ENCODE assay signal across 22 mouse cellular contexts in genomic region chr17:28060681-28061080, GRCm38 (mm10). TPM values are rescaled to one million over a fixed set of nuclear protein-coding genes. Genes with fewer than 3 reads are reported as not detected.
DNase-seq lines count a peak whose midpoint lies in the region; ATAC-seq and TF ChIP-seq lines count a peak whose summit lies in the region.
"Had no signal": no experiment of that assay in that cellular context is flagged by ENCODE, and none has a peak within 500 bp of the region (broad histone marks: within the 10 kb centered on the region; RNA-seq: fewer than 3 reads in every experiment).

No protein-coding gene starts in this region.

- no peak overlapping the region for H3K9ac ChIP-seq in lung, postnatal 0 days (replicated peaks; ENCODE audit: low read depth)
- no peak overlapping the region for H3K9ac ChIP-seq in embryonic facial prominence, embryonic 12.5 days
- H3K9ac ChIP-seq in limb, embryonic 13.5 days: peak overlapping the region; percentile 57
- H3K9ac ChIP-seq in liver, postnatal 0 days (replicated peaks): no peak overlapping the region
- H3K9ac ChIP-seq in heart, embryonic 12.5 days: no peak overlapping the region
- H3K9ac ChIP-seq: hindbrain, embryonic 14.5 days; intestine, embryonic 15.5 days; liver, embryonic 13.5 days; lung, embryonic 15.5 days had no signal

- 0 out of 2 replicates have a peak overlapping the region, but pooled peaks have one; percentile 34 for H3K27ac ChIP-seq in lung, postnatal 0 days (ENCODE audit: low read length)
- peak overlapping the region; percentile 75 for H3K27ac ChIP-seq in embryonic facial prominence, embryonic 12.5 days
- H3K27ac ChIP-seq in limb, embryonic 13.5 days: peak overlapping the region; percentile 48
- no peak overlapping the region for H3K27ac ChIP-seq in liver, postnatal 0 days (ENCODE audit: low read depth)
- no peak overlapping the region for H3K27ac ChIP-seq in heart, embryonic 12.5 days (ENCODE audit: poor library complexity, severe bottlenecking)
- H3K27ac ChIP-seq: hindbrain, embryonic 14.5 days; intestine, embryonic 15.5 days; liver, embryonic 13.5 days had no signal

- peaks cover 29% of the 10 kb centered on the region for H3K36me3 ChIP-seq in lung, postnatal 0 days (ENCODE audit: insufficient read depth, low read length)
- peaks cover 37% of the 10 kb centered on the region for H3K36me3 ChIP-seq in embryonic facial prominence, embryonic 12.5 days
- peaks cover 60% of the 10 kb centered on the region for H3K36me3 ChIP-seq in limb, embryonic 13.5 days
- peaks cover 33% of the 10 kb centered on the region for H3K36me3 ChIP-seq in liver, postnatal 0 days (replicated peaks; ENCODE audit: insufficient read depth, low read length)
- peaks cover 55% of the 10 kb centered on the region for H3K36me3 ChIP-seq in heart, embryonic 12.5 days

- no peak for TF ChIP-seq EP300 in lung, postnatal 0 days (IDR thresholded peaks at IDR 0.05)
- TF ChIP-seq EP300 in liver, postnatal 0 days (IDR thresholded peaks at IDR 0.05; ENCODE audit: low read depth): no peak

- H3K4me2 ChIP-seq in lung, postnatal 0 days (replicated peaks; ENCODE audit: low read depth, low read length): no peak overlapping the region
- H3K4me2 ChIP-seq in embryonic facial prominence, embryonic 12.5 days (replicated peaks): no peak overlapping the region
- no peak overlapping the region for H3K4me2 ChIP-seq in limb, embryonic 13.5 days (replicated peaks)
- H3K4me2 ChIP-seq in liver, postnatal 0 days (ENCODE audit: low read depth, low read length): no peak overlapping the region
- no peak overlapping the region for H3K4me2 ChIP-seq in heart, embryonic 12.5 days
- H3K4me2 ChIP-seq: hindbrain, embryonic 14.5 days; intestine, embryonic 15.5 days; liver, embryonic 13.5 days; lung, embryonic 15.5 days had no signal

- H3K27me3 ChIP-seq in lung, postnatal 0 days (replicated peaks; ENCODE audit: insufficient read depth, low read length): no peaks in the 10 kb centered on the region
- H3K27me3 ChIP-seq in embryonic facial prominence, embryonic 12.5 days: no peaks in the 10 kb centered on the region
- H3K27me3 ChIP-seq in limb, embryonic 13.5 days: no peaks in the 10 kb centered on the region
- H3K27me3 ChIP-seq in liver, postnatal 0 days (ENCODE audit: insufficient read depth, low read length): no peaks in the 10 kb centered on the region
- H3K27me3 ChIP-seq in heart, embryonic 12.5 days (replicated peaks): no peaks in the 10 kb centered on the region
- H3K27me3 ChIP-seq: intestine, embryonic 15.5 days; liver, embryonic 13.5 days; lung, embryonic 15.5 days had no signal

- no peaks in the 10 kb centered on the region for H3K4me1 ChIP-seq in lung, postnatal 0 days (ENCODE audit: insufficient read depth, low read depth, low read length)
- peaks cover 14% of the 10 kb centered on the region for H3K4me1 ChIP-seq in lung, adult 2 months (ENCODE audit: control insufficient read depth, insufficient read depth, low read length)
- H3K4me1 ChIP-seq in embryonic facial prominence, embryonic 12.5 days: peaks cover 39% of the 10 kb centered on the region
- H3K4me1 ChIP-seq in limb, embryonic 13.5 days: peaks cover 32% of the 10 kb centered on the region
- H3K4me1 ChIP-seq in liver, postnatal 0 days (ENCODE audit: insufficient read depth): no peaks in the 10 kb centered on the region
- H3K4me1 ChIP-seq in heart, embryonic 12.5 days (replicated peaks): peaks cover 5% of the 10 kb centered on the region; the same call in 1 of the 2 replicates
- H3K4me1 ChIP-seq: intestine, embryonic 15.5 days; liver, embryonic 13.5 days had no signal

- WGBS in lung, postnatal 0 days: 94% methylated on average over 11 of the region's 11 CpGs
- 84% methylated on average over 11 of the region's 11 CpGs for WGBS in lung, adult 2 months
- 48% methylated on average over 11 of the region's 11 CpGs for WGBS in embryonic facial prominence, embryonic 12.5 days
- 52% methylated on average over 11 of the region's 11 CpGs for WGBS in limb, embryonic 13.5 days
- 86% methylated on average over 11 of the region's 11 CpGs for WGBS in liver, postnatal 0 days (ENCODE audit: insufficient replicate concordance)
- WGBS in heart, embryonic 12.5 days: 88% methylated on average over 11 of the region's 11 CpGs

- H3K4me3 ChIP-seq in lung, postnatal 0 days (ENCODE audit: low read depth, low read length): no peak overlapping the region
- no peak overlapping the region for H3K4me3 ChIP-seq in lung, adult 2 months (replicated peaks; ENCODE audit: extremely low read depth, low read depth, low read length)
- H3K4me3 ChIP-seq in embryonic facial prominence, embryonic 12.5 days: no peak overlapping the region
- H3K4me3 ChIP-seq in limb, embryonic 13.5 days: no peak overlapping the region
- no peak overlapping the region for H3K4me3 ChIP-seq in liver, postnatal 0 days (ENCODE audit: low read depth, low read length)
- no peak overlapping the region for H3K4me3 ChIP-seq in heart, embryonic 12.5 days
- H3K4me3 ChIP-seq: intestine, embryonic 15.5 days; liver, embryonic 13.5 days; lung, embryonic 15.5 days; myocyte had no signal

- ATAC-seq in lung, postnatal 0 days: no peak
- no peak for ATAC-seq in embryonic facial prominence, embryonic 12.5 days (ENCODE audit: insufficient number of reproducible peaks, insufficient read depth, low FRiP score, low TSS enrichment)
- ATAC-seq in limb, embryonic 13.5 days (ENCODE audit: low FRiP score, low read depth): no peak; the same call in 1 of the 2 replicates
- no peak for ATAC-seq in liver, postnatal 0 days
- ATAC-seq in heart, embryonic 12.5 days (ENCODE audit: insufficient number of reproducible peaks, low FRiP score): no peak
- ATAC-seq: midbrain, embryonic 16.5 days had no signal

- no peak for TF ChIP-seq CTCF in lung, postnatal 0 days (IDR thresholded peaks at IDR 0.05)
- no peak for TF ChIP-seq CTCF in lung, adult 2 months (IDR thresholded peaks at IDR 0.05; ENCODE audit: insufficient read depth, low read length)
- TF ChIP-seq CTCF in liver, postnatal 0 days (IDR thresholded peaks at IDR 0.05; ENCODE audit: low read depth): no peak

- no peak for TF ChIP-seq POLR2A in lung, adult 2 months (IDR thresholded peaks at IDR 0.05; ENCODE audit: borderline replicate concordance, extremely low read depth, low read depth, low read length)

- DNase-seq in lung, postnatal 0 days (ENCODE audit: low spot score): no peak
- no peak for DNase-seq in lung, adult 2 months
- peak; percentile 79 for DNase-seq in NIH3T3 (ENCODE audit: low read depth)
- no peak for DNase-seq in liver, postnatal 0 days
- DNase-seq in natural killer cell, adult 2 months (ENCODE audit: low spot score in 2 of 2): no peak
- DNase-seq: cerebellum, adult 11 months; cerebellum, adult 9-11 months; kidney, adult 8-10 months; kidney, postnatal 10 days; left cerebral cortex, postnatal 4 days; liver, embryonic 13.5 days; right cerebral cortex, postnatal 14 days; spleen, adult 18-20 months; thymus, postnatal 14 days had no signal

- H3K9me3 ChIP-seq in lung, postnatal 0 days (ENCODE audit: low read length): no peaks in the 10 kb centered on the region
- H3K9me3 ChIP-seq in embryonic facial prominence, embryonic 12.5 days: no peaks in the 10 kb centered on the region
- no peaks in the 10 kb centered on the region for H3K9me3 ChIP-seq in limb, embryonic 13.5 days
- no peaks in the 10 kb centered on the region for H3K9me3 ChIP-seq in liver, postnatal 0 days (ENCODE audit: low read length)
- no peaks in the 10 kb centered on the region for H3K9me3 ChIP-seq in heart, embryonic 12.5 days (replicated peaks)
- H3K9me3 ChIP-seq: intestine, embryonic 15.5 days; liver, embryonic 13.5 days; lung, embryonic 15.5 days had no signal

RNA-seq across cellular contexts. Expression of gene Tcp11, which starts 19.8 kb away (rescaled TPM):
- 6.0 and 7.1 TPM in 2 replicates for polyA plus RNA-seq in lung, postnatal 0 days (2015; fragmentation: Nextera tagmentation; extraction: Ambion mirVana)
- polyA plus RNA-seq in lung, adult 2 months (2012; rRNA removed): 13.4 and 16.9 TPM in 2 replicates
- 1.7 and 1.9 TPM in 2 replicates for polyA plus RNA-seq in embryonic facial prominence, embryonic 12.5 days (2016; fragmentation: Nextera tagmentation; extraction: Ambion mirVana)
- 1.4 and 1.9 TPM in 2 replicates for polyA plus RNA-seq in limb, embryonic 13.5 days (2015; fragmentation: Nextera tagmentation; extraction: Ambion mirVana)
- 0.07 TPM in 1 of 2 replicates, not detected in the other for polyA plus RNA-seq in liver, postnatal 0 days (2015; fragmentation: Nextera tagmentation; extraction: Ambion mirVana)
- 0.23 and 1.1 TPM in 2 replicates for polyA plus RNA-seq in heart, embryonic 12.5 days (2016; fragmentation: Nextera tagmentation; extraction: Ambion mirVana)
- polyA plus RNA-seq: myocyte had no signal

Comparison
In these comparisons a context has a peak if more than half of its experiments do, and no peak if none do; other contexts are left out.
1. H3K27ac ChIP-seq: peak in lung, postnatal 0 days (single experiment), embryonic facial prominence, embryonic 12.5 days (single experiment) and limb, embryonic 13.5 days (single experiment); none in liver, postnatal 0 days (single experiment) and heart, embryonic 12.5 days (single experiment).